Mouse (Mus musculus): ENCODE data around the gene Asah2. TPM values are rescaled to one million over a fixed set of nuclear protein-coding genes. Genes with fewer than 3 reads are reported as not detected.

Asah2 gene
- polyA plus RNA-seq, 1 experiment from 2014 or later: 1.5 TPM

DNA sequence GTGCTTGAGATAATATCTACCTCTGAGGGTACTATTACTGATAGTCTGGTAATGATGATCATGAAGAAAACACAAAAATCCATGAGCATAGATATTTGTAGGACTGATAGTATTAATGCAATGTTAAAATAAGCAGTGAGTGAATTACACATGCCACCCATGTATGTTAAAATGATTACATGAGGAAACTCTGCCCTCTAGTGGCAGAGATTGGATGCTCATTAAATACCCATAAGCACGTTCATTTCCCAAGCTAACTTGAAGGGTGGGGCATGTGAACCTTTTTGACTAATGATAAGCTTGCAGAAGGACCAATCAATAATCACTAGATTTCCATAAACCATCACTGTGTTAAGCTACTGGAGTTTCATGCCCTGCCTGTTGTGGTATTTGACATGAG, 77.6 kb downstream of the Asah2 start:
- ATAC-seq (ENCODE audit: low FRiP score, low read depth): no peak; the same call in 1 of the 2 replicates

GRCm38 (mm10) chr19:32025443-32025842, 82.6 kb downstream of the Asah2 start:
- no peaks in the 10 kb centered on the region for H3K36me3 ChIP-seq
- H3K4me2 ChIP-seq (replicated peaks): no peak overlapping the region
- no peaks in the 10 kb centered on the region for H3K4me1 ChIP-seq
- H3K4me3 ChIP-seq: no peak overlapping the region
- ATAC-seq (ENCODE audit: low FRiP score, low read depth): no peak
- H3K9ac ChIP-seq: no peak overlapping the region
- no peaks in the 10 kb centered on the region for H3K27me3 ChIP-seq
- H3K9me3 ChIP-seq: 0 out of 2 replicates have a peak, but pooled peaks cover 3% of the 10 kb centered on the region
- no peak overlapping the region for H3K27ac ChIP-seq
- 91% methylated on average over 3 of the region's 3 CpGs for WGBS

More for the DNA sequence above, 77.6 kb downstream of the Asah2 start:
- H3K4me2 ChIP-seq (replicated peaks): no peak overlapping the region
- H3K9ac ChIP-seq: no peak overlapping the region
- H3K4me3 ChIP-seq: no peak overlapping the region
- H3K27ac ChIP-seq: no peak overlapping the region
- WGBS: 4% methylated on average over 1 of the region's 1 CpGs
- no peaks in the 10 kb centered on the region for H3K4me1 ChIP-seq
- H3K27me3 ChIP-seq: no peaks in the 10 kb centered on the region
- H3K9me3 ChIP-seq: no peaks in the 10 kb centered on the region
- no peaks in the 10 kb centered on the region for H3K36me3 ChIP-seq

GRCm38 (mm10) chr19:32019722-32020121, 88.3 kb downstream of the Asah2 start:
- no peak overlapping the region for H3K27ac ChIP-seq
- 28% methylated on average over 8 of the region's 8 CpGs for WGBS
- no peak overlapping the region for H3K9ac ChIP-seq
- 0 out of 2 replicates have a peak, but pooled peaks cover 3% of the 10 kb centered on the region for H3K9me3 ChIP-seq
- no peak overlapping the region for H3K4me3 ChIP-seq
- H3K36me3 ChIP-seq: no peaks in the 10 kb centered on the region
- H3K4me1 ChIP-seq: peaks cover 16% of the 10 kb centered on the region
- H3K4me2 ChIP-seq (replicated peaks): no peak overlapping the region
- ATAC-seq (ENCODE audit: low FRiP score, low read depth): no peak
- no peaks in the 10 kb centered on the region for H3K27me3 ChIP-seq

GRCm38 (mm10) chr19:32018585-32018984, 89.4 kb downstream of the Asah2 start:
- 0 out of 2 replicates have a peak overlapping the region, but pooled peaks have one; percentile 4 for H3K4me2 ChIP-seq (replicated peaks)
- 11% methylated on average over 7 of the region's 7 CpGs for WGBS
- H3K9me3 ChIP-seq: 0 out of 2 replicates have a peak, but pooled peaks cover 3% of the 10 kb centered on the region
- H3K9ac ChIP-seq: no peak overlapping the region
- ATAC-seq (ENCODE audit: low FRiP score, low read depth): peak; percentile 76; the same call in 1 of the 2 replicates
- H3K4me1 ChIP-seq: peaks cover 16% of the 10 kb centered on the region
- H3K36me3 ChIP-seq: no peaks in the 10 kb centered on the region
- H3K4me3 ChIP-seq: no peak overlapping the region
- H3K27ac ChIP-seq: no peak overlapping the region
- H3K27me3 ChIP-seq: no peaks in the 10 kb centered on the region

- peaks cover 16% of the 10 kb centered on the region for H3K4me1 ChIP-seq
- H3K27me3 ChIP-seq: no peaks in the 10 kb centered on the region
- H3K9ac ChIP-seq: no peak overlapping the region
- ATAC-seq (ENCODE audit: low FRiP score, low read depth): no peak
- H3K4me2 ChIP-seq (replicated peaks): 0 out of 2 replicates have a peak overlapping the region, but pooled peaks have one; percentile 4
- H3K27ac ChIP-seq: no peak overlapping the region
- H3K36me3 ChIP-seq: no peaks in the 10 kb centered on the region
- 79% methylated on average over 5 of the region's 5 CpGs for WGBS
- H3K4me3 ChIP-seq: no peak overlapping the region
- 0 out of 2 replicates have a peak, but pooled peaks cover 3% of the 10 kb centered on the region for H3K9me3 ChIP-seq
Observed at GRCm38 (mm10) chr19:32018053-32018452, 90.0 kb downstream of the Asah2 start.

GRCm38 (mm10) chr19:32002623-32003022, 105.4 kb downstream of the Asah2 start:
- no peaks in the 10 kb centered on the region for H3K9me3 ChIP-seq
- no peak for ATAC-seq (ENCODE audit: low FRiP score, low read depth)

GRCm38 (mm10) chr19:31996916-31997315, 111.1 kb downstream of the Asah2 start:
- 89% methylated on average over 3 of the region's 3 CpGs for WGBS
- Histone ChIP-seq H3K27me3 (no peaks in the 10 kb centered on the region), H3K36me3 (no peaks in the 10 kb centered on the region), H3K4me2 (replicated peaks) (no peak overlapping the region), H3K9me3 (no peaks in the 10 kb centered on the region), H3K4me1 (no peaks in the 10 kb centered on the region), H3K27ac (no peak overlapping the region), H3K9ac (no peak overlapping the region), H3K4me3 (no peak overlapping the region)
- ATAC-seq (ENCODE audit: low FRiP score, low read depth): no peak

More at GRCm38 (mm10) chr19:32002623-32003022, 105.4 kb downstream of the Asah2 start:
- H3K4me2 ChIP-seq (replicated peaks): no peak overlapping the region
- no peak overlapping the region for H3K9ac ChIP-seq
- H3K4me3 ChIP-seq: no peak overlapping the region
- no peak overlapping the region for H3K27ac ChIP-seq
- H3K4me1 ChIP-seq: no peaks in the 10 kb centered on the region
- no peaks in the 10 kb centered on the region for H3K36me3 ChIP-seq
- WGBS: 78% methylated on average over 5 of the region's 5 CpGs
- no peaks in the 10 kb centered on the region for H3K27me3 ChIP-seq

DNA sequence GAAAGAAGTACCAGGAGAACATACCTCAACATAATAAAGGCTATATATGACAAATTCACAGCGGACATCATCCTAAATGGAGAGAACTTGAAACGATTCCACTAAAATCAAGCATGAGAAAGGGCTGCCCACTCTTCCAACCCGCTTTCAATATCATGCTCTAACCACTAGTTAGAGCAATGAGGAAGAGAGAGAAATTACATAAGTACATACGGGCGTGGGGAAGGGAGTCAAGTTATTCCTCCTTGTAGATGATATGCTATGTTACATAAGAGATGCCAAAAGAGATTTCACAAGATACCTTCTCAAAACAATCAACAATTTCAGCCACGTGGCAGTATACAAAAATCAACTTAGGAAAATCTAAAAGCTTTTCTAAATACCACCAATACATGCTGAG, 117.0 kb downstream of the Asah2 start:
- WGBS: 89% methylated on average over 6 of the region's 6 CpGs
- ATAC-seq (ENCODE audit: low FRiP score, low read depth): no peak
- Histone ChIP-seq H3K36me3 (no peaks in the 10 kb centered on the region), H3K4me1 (no peaks in the 10 kb centered on the region), H3K4me2 (replicated peaks) (no peak overlapping the region), H3K9ac (no peak overlapping the region), H3K27ac (no peak overlapping the region), H3K27me3 (no peaks in the 10 kb centered on the region), H3K9me3 (no peaks in the 10 kb centered on the region), H3K4me3 (no peak overlapping the region)

GRCm38 (mm10) chr19:31975882-31976281, 132.1 kb downstream of the Asah2 start:
- Histone ChIP-seq H3K4me1 (no peaks in the 10 kb centered on the region), H3K27me3 (peaks cover 7% of the 10 kb centered on the region; the same call in 1 of the 2 replicates), H3K4me3 (no peak overlapping the region), H3K27ac (no peak overlapping the region), H3K36me3 (no peaks in the 10 kb centered on the region), H3K9ac (no peak overlapping the region), H3K9me3 (no peaks in the 10 kb centered on the region), H3K4me2 (replicated peaks) (no peak overlapping the region)
- WGBS: 65% methylated on average over 2 of the region's 2 CpGs
- no peak for ATAC-seq (ENCODE audit: low FRiP score, low read depth)

- no peak overlapping the region for H3K4me3 ChIP-seq
- H3K36me3 ChIP-seq: no peaks in the 10 kb centered on the region
- H3K9me3 ChIP-seq: no peaks in the 10 kb centered on the region
- H3K27ac ChIP-seq: no peak overlapping the region
- peaks cover 24% of the 10 kb centered on the region for H3K27me3 ChIP-seq
- H3K9ac ChIP-seq: no peak overlapping the region
- H3K4me2 ChIP-seq (replicated peaks): no peak overlapping the region
- ATAC-seq (ENCODE audit: low FRiP score, low read depth): peak; percentile 83; the same call in 1 of the 2 replicates
- whole genome bisulfite sequencing: 12% methylated on average over 6 of the region's 6 CpGs
- H3K4me1 ChIP-seq: no peaks in the 10 kb centered on the region
Observed at GRCm38 (mm10) chr19:31971998-31972397, 136.0 kb downstream of the Asah2 start.

DNA sequence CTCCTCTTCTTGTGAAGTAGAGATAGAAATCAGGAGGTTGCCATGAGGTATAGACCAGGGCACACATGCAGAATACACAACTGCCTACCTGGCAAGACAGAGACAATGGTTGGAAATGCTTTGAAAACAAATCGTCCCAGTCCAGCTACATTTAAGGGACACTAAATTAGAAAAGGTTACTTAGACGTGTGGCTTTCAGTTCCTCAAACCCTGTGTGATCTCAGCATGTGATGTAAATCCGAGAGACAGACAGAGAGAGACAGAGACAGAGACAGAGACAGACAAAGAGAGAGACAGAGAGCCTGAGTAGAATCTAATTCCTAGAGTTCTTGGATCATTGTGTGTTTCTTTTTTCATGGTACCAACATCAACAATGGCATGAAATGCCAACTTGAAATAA, 136.6 kb downstream of the Asah2 start:
- Histone ChIP-seq H3K4me1 (no peaks in the 10 kb centered on the region), H3K4me2 (replicated peaks) (no peak overlapping the region), H3K36me3 (no peaks in the 10 kb centered on the region), H3K9me3 (no peaks in the 10 kb centered on the region), H3K4me3 (no peak overlapping the region), H3K27ac (no peak overlapping the region), H3K9ac (no peak overlapping the region), H3K27me3 (peaks cover 24% of the 10 kb centered on the region)
- 55% methylated on average over 3 of the region's 3 CpGs for WGBS
- ATAC-seq (ENCODE audit: low FRiP score, low read depth): no peak

GRCm38 (mm10) chr19:31967933-31968532, 140.0 kb downstream of the Asah2 start:
- peak; percentile 32; the same call in 1 of the 2 replicates for ATAC-seq (ENCODE audit: low FRiP score, low read depth)
- Histone ChIP-seq H3K9me3 (no peaks in the 10 kb centered on the region), H3K4me3 (no peak overlapping the region), H3K4me2 (replicated peaks) (no peak overlapping the region), H3K9ac (no peak overlapping the region), H3K4me1 (no peaks in the 10 kb centered on the region), H3K27ac (no peak overlapping the region), H3K27me3 (peaks cover 24% of the 10 kb centered on the region), H3K36me3 (no peaks in the 10 kb centered on the region)
- 65% methylated on average over 5 of the region's 5 CpGs for WGBS

- H3K36me3 ChIP-seq: no peaks in the 10 kb centered on the region
- H3K27me3 ChIP-seq: no peaks in the 10 kb centered on the region
- 54% methylated on average over 3 of the region's 3 CpGs for WGBS
- H3K9ac ChIP-seq: no peak overlapping the region
- H3K4me3 ChIP-seq: no peak overlapping the region
- no peaks in the 10 kb centered on the region for H3K4me1 ChIP-seq
- H3K9me3 ChIP-seq: no peaks in the 10 kb centered on the region
- H3K4me2 ChIP-seq (replicated peaks): no peak overlapping the region
- no peak overlapping the region for H3K27ac ChIP-seq
- no peak for ATAC-seq (ENCODE audit: low FRiP score, low read depth)
Observed at GRCm38 (mm10) chr19:31963147-31963546, 144.9 kb downstream of the Asah2 start.
